Mouse (Mus musculus) kidney, postnatal 25 days (tissue): ENCODE data around the gene A4galt.
A peak's percentile ranks its signal among the peaks of the same experiment; 100 is the strongest.

Source experiments
- DNase-seq, 2 experiments: peaks; one replicate each; pipeline ENCODE4 v3.0.0; 2021; ENCODE audit warnings: mixed read lengths in 2 of 2

Gene A4galt

DNA sequence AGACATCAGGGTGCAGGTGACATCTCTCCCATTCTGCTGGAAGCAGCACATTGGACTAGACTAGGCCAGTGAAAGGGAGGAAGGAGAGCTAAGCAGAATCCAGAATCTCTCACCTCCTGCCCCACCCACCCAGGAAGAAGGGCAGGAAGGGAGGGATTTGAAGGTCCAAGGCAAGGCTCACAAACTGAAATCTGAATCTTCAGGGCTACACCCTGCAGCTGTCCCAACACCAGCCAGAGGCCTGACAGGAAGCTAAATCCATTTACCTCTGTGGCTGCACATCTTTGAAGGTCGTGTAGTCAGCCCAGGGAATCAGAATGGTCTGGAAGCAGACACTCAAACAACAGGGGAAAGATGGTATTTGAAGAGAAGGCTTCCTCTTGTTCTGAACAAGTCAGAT is 13.7 kb upstream of the A4galt start:
- DNase-seq = no peak

DNA sequence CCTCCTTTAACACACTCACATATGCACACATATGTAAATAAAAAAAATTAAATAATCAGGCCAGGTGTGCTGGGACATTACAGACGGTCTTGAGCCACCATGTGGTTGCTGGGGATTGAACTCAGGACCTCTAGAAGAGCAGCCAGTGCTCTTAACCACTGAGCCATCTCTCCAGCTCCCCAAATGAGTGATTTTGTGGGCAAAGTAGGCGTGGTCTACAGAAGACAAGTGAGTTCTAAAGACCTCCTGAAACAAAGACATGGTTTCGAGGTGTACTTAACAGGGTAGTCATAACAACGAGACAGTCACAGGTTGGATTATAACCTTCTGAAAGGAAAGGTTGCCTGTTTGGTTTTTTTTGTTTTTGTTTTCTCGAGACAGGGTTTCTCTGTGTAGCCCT is 11.8 kb upstream of the A4galt start:
- DNase-seq = no peak

DNA sequence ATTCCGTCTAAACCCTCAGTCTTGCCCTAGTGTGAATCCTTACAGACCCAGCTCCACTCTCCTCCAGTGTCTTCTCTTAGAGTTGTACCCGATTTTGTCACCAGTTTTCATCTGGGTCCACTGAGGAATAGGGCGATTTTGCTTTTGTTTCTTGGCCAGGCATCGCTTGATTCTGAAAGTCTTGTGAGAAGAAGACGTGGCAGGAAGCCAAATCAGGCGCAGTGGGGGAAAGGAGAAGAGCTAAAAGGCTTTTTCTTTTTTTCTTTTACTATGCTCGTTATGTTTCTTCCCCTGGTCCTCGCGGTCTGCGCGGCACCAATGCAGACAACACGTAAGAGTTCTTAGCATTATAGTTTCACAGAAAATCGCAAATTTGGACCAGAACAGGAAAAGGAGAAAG is 6.3 kb upstream of the A4galt start:
- DNase-seq = peak in 1 of 2 experiments; percentile 41

DNA sequence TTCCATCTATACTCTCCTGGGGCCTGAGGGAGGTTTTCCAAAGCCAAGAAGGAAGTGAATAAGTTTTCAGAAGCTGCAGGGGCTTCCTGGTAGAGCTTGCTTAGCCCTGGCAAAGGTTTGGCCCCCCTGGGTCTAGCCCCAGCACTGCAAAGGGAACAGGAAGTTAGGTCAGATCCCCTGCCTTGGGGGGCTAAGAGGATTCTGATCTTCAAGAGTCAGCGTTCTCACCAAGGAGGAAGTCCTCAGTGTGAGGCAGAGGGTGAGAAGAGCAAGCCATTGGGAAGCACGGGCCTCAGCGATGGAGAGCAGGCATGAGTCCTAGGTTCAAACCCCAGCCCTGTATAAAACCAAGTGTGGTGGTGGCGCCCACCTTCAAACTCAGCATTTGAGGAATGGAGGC is 4.9 kb upstream of the A4galt start:
- DNase-seq = no peak

DNA sequence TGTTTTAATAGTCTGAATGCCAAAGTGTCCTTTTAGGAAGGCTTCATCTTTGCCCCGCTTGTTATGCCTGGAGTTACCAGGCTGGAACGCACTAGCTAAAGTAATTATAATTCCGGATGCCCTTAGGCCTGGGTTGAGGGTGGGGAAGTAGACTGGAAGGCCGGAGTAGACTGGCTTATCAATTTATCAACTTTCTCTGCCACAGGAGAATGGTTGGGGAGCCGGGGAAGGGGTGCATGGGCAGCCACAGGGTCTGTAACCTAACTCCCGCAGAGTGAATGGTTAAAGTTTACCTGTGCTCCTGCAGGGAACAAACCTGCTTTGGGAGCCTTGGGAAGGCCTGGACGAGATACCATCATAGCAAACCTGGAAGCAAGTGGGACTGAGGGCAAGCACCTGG is 4.4 kb upstream of the A4galt start:
- peak; percentile 20 to 60 for DNase-seq

DNA sequence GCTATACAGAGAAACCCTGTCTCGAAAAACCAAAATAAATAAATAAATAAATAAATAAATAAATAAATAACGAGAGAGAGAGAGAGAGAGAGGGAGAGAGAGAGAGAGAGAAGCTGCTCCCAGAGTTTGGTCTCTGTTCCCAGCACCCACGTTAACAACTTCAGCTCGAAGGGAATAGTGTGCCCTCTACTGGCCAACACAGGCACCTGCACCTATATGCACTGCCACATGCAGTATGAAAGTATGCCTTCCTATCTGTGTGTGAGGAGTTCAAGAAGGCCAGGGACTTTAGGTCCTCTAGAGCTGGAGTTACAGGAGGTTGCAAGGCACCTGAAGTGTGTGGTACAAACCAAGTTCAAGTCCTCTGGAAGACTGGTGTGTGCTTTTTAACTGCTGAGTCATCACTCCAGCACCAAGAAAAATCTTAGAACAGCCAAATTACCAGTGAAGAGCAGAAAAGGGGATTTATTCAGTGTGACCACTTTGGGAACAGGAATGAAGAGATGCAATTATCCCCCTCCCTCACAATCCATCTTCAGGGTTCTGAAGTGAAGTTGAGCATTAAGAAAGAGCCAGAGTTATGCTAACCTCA is 3.7 kb upstream of the A4galt start:
- no peak for DNase-seq

DNA sequence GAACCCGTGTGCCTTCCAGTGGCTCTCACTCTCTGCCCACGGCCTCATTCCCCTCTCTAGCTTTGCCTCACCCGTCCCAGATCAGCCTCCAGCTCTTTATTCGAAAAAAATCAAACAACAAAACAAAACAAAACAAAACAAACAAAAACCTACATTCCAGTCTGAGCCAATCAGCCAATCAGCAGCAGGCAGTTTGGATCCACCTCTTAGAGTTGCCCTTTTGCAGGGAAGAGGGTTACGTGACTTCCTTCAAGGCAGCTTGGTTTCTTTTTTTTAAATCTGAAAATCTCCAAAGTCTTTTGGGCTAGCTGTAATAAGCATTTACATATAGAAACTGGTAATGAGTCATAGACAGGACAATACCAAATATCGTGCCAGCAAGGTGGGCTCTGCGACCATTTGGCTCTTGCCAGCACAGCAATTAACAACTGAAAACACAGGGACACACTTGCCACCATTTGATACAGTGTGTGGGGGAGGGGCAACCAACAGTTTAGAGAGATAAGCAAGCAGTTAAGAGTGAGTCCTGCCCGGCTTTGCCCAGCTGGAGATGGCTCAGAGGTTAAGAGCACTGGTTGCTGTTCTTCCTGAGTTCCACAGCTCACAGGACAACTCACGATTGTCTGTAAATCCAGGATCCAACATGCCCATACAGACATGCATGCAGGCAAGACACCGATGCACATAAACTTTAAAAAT is 2.9 kb upstream of the A4galt start:
- DNase-seq = peak in 1 of 2 experiments; percentile 15

DNA sequence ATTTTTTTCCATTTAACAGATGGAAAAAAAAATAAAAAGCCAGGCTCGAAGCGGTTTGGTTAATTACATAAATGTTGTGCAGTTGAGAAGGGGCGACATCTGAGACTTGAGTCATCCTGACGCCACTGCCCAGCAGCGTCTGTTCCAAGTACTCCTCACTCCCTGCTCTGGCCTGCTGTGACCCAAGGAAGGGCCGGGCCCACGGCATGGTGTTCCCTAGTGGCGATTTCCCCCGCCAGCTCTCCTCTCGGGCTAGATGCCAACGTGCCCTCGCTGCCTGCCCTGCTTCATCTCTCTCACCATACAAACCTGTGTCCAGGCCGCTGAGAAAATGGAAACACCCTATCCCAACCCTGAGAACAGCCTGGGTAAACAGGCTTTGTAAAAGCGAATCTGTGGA is 486 bp upstream of the A4galt start:
- peak; percentile 52 to 73 for DNase-seq

DNA sequence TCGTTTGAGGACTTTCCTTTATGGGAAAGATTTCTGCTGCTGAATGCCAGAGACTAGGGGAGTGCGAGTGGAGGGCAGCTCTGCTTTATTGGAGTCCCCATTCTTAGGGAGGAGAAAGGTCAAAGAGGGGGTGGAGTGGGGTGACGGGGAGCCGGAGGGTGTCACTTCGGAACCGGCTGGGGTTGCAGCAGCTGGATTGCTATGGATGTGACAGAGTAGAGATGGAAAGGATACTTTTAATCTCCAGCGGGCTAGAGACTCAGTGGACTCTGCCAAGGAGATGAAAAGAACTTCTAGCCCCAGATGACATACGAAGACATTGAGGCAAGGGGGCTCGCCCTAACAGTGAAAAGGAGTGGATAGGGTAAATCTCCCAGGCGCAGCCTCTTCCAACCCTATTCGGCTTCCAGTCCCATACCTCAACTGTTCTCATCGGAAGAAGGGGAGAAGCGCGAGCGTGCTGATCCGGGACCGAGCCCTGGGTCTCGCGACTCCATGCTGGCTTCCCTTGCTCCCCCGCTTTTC is 861 bp downstream of the A4galt start:
- DNase-seq = no peak

DNA sequence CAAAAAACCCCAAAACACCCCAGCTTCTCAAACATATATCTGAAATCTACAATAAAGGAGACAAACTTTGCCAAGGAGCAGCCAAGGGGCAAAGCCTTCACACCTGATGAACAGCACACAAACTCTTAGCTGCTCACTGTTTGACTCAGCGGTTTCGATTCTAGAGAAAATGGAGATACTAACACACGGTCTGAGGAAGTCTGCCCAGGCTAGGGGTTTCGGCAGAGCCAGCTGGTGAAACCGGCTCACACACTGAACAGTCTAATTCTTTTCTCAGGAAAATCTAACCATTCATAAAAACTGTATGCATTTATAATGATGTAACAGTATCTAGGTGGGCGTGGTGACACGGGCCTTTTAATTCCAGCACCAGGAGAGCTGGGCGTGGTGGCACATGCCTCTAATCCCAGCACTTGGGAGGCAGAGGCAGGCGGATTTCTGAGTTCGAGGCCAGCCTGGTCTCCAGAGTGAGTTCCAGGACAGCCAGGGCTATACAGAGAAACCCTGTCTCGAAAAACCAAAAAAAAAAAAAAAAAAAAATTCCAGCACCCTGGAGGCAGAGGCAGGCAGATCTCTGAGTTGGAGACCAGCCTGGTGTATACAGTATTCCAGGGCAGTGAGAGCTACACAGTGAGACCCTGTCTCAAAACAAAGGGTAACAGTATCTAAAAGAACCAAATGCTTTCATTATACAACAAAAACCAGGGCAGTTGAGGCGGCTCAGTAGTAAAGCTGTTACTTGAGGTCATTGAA is 1.9 kb downstream of the A4galt start:
- DNase-seq = no peak

DNA sequence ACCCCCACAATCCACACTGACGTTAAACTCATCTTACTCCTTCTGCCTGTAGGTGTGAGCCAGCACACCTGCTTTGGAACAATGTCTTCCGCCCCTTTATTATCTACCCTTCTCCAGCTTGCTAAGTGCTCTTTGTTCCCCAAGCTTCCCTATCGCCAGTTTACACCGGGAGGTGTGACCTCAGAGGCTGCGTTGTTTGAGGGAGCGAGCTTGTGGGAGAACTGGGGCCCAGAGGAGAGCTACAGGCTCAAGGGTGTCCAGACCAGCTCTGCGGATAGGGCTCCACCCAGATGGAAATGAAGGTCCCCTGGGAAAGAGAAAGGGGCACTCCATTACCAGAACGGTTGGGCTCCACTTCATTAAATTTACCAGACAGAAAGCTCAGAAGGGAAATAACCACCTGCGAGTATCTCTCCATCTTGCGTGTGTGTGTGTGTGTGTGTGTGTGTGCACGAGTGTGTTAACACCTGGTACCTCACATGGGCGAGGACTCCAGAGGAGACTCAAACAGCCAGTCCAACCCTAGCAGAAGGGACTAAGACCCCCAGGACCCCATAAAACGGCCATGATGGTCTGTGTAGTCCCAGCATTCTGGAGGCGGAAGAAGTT is 3.2 kb downstream of the A4galt start:
- DNase-seq = no peak

DNA sequence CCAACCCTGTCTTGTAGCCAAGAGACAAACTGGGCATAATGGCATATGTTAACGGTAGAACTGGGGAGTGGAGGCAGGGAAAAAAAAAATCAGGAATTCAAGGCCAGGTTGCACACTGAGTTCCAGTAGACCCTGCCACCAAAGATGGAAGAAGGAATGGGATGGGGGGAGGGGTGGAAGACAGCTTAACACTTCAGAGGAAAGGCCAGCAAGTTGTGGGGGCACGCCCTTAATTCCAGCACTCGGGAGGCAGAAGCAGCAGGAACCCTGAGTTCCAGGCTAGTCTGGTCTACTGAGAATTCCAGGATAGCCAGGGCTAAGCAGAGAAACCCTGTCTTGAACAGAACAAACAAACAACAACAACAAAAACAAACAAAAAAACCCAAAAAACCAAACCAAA is 7.2 kb downstream of the A4galt start:
- no peak for DNase-seq

DNA sequence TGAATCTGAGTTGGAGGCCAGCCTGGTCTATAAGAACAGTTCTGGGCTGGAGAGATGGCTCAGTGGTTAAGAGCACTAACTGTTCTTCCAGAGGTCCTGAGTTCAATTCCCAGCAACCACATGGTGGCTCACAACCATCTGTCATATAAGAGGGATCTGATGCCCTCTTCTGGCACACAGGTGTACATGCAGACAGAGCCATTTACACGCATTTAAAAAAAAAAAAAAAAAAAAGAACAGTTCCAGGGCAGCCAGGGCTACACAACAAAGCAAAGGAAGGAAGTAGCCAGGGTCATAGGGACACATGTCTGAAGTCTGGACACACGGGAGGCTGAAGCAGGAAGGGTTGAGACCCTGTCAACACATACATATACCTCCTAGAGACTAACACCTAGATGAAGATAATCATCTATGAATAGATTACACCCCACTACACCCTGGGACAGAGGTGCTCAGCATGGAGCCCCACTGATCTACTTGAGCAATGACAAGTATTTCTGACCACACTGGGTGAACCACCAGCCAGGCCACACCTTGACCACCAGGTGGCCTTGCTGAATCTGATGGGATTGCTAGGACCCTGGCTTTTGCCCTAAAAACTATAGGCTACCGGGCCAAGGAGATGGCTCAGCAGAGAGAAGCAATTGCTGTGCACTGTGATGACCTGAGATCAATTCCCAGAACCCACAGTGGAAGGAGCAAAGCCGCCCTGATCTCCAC is 9.5 kb downstream of the A4galt start:
- no peak for DNase-seq

DNA sequence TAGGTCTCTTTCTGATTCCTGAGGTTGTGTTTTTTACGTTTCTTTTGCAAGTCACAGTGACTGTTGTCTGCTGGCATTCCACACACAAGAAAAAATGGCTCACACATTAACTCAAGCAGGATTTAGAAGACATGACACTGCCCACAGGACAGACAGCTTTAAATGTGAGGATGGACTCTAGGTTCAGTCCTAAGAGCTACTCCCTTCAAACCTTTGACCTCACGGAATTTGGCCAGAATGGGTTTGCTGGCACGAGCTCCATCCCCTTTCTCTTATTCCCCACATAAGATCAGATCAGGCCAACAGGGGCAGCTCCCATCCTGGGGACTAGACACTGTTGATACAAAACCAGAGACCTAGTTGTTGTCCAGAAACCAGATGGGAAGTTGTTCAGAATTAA is 10.1 kb downstream of the A4galt start:
- peak; percentile 75 to 86 for DNase-seq

DNA sequence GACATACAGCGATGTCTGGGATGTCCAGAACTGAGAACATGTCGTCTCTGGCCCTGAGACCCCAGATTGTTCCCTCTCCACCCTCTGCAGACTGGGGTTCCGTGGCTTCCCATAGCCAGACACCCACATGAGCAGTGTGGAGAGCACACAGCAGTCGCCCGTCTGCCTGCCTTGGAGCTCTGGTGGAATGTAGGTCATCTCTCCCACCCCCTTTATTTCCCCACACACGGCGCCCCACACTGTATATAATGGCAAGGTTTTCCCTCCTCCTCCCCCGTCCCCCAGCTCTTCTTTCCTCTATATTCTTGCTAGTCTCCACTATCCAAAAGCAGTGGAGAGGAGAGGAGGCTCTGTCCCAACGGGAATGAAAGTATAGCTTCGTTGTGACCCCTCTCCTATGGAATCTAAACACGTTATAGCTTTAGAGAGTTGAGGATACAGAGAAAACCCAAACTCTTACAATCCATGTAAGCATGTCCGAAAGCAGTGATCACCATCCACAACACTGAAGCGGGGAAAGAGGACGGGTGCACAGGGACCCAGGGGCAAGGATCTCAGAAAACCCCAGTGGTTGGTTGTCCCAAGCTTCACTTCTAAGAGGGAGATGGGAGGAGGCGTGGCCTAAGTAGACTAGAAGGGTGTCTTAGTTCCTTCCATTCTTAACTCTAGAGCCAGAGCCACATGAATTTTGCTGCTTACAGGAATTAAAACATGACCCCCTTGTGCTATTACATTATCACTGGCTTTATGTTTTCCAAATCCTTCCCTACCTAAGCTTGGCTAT is 13.9 kb downstream of the A4galt start:
- DNase-seq = no peak

DNA sequence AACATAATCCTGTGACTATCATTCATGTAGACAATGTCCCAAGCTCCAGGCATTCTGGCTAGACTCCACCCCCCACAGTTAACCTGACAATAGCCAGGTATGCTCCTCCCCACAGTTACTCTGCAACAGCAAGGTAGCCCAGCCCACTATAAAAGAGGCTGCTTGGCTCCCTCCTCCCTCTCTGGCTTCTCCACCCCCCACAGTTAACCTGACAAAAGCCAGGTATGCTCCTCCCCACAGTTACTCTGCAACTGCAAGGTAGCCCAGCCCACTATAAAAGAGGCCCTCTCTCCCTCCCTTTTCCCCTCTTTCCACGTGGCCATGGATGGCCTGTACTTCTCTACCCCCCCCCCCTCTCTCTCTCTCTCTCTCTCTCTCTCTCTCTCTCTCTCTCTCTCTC is 14.8 kb downstream of the A4galt start:
- DNase-seq = no peak

DNA sequence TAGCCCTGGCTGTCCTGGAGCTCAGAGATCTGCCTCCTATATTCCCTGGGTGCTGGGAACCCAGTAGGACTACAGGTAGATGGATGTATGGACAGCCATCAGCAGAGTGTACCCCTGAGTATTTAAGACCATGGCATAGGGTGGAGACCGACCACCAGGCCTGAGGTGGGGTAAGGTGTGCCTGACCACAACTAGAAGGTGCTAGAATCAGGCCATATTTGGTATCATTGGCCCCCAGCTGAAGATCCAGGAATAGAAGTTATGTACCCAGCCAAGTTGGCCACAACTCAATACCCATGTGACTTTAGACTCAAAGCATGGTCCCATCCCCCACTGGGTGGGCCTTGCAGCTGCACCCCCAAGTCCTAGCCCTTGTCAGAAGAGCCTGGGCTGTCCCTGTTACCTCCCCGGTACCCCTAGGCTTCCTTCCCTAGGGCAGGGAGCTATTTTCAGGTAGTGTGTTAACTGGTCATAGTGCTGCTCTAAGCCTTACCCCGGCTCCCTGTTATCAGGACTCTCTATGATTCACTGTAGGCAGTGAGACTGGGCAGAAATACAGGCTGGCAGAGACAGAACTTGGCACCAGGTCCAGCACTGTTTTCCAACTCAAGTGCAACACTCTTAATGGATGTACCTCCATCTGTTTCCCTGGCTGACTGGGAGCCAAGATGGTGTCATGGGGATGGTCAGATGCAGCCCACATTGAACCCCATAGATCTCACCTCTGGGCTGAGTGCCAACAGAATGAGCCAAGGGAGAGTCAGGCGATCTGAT is 18.2 kb downstream of the A4galt start:
- DNase-seq = no peak

DNA sequence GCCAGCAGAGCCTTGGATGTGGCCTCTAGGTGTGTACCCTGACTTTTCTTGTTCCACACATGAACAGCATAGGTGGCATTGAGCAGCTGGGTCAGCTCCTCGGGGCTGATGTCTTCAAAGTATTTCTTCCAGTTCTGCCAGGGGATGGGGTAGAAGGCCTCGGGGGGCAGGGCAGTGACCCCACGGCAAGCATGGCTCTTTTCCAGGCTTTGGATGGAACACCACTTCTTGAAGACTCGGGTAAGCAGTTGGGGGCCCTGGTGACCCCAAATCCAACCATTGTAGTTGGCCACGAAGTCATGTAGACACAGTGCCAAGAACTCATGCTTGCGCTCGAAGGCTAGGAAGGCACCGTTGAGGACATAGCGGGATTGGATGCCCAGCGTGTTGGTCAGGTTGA is 24.0 kb downstream of the A4galt start:
- no peak for DNase-seq

DNA sequence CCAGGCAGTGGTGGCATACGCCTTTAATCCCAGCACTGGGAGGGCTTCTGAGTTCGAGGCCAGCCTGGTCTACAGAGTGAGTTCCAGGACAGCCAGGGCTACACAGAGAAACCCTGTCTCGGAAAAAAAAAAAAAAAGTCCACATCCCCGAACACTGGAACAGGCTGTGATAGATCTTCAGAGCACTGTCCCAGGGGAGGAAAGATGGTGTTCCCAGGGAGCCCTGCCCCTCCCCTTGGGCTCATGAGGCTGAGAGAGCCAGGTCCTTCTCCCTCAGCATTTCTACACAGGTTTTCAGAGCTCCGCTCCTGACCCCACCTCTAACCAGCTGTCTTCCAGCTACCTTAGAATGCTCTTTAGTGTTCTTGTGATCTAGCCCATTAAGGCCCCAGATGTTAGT is 24.7 kb downstream of the A4galt start:
- DNase-seq = no peak

DNA sequence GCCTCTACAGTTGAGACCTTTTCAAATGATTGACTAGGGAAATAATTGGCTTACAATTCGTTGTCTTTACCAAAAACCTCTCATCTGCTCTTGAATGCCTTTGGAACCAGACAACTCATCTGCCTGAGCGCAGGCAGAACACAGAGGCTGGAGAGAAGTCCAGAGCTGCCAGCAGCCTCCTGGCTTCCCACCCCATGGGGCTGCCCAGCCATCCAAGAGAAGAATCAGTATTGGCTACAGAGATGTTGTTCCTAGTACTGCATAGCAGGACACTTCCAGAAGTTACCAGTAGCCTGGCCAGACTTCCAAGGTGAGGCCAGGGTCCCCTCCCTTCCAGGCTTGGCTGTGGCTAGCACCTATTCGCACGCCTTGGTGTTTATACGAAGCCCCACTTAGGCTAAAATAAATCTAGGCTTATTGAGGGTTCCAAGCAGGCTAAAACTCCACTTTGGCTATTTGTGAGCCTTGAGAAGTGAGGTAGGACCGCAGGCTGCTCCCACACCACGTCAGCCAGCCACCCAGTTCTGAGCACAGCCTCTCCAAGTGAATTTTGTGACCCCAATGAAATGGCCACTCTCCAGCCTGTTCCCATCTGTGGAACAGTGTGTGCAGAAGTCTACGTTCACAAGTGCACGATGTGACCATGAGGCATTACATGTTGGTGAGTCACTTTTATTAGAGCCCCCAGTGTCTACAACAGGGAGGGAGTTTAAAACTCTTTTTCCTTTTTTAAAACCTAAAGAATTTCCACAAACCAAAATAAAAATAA is 25.3 kb downstream of the A4galt start:
- no peak for DNase-seq
